In genomic region chr5:118708215-118708949, GRCm38 (mm10) we compare ENCODE assay signal across 9 mouse cellular contexts.
DNase-seq lines count a peak whose midpoint lies in the region; ATAC-seq and TF ChIP-seq lines count a peak whose summit lies in the region.
"Had no signal": no experiment of that assay in that cellular context is flagged by ENCODE, and none has a peak within 500 bp of the region (broad histone marks: within the 10 kb centered on the region; RNA-seq: fewer than 3 reads in every experiment).

No protein-coding gene starts in this region.

- TF ChIP-seq CTCF in hindbrain, postnatal 0 days (IDR thresholded peaks at IDR 0.05; ENCODE audit: low read depth): peak; percentile 91

- H3K36me3 ChIP-seq in forebrain, embryonic 14.5 days (ENCODE audit: control insufficient read depth, insufficient read depth, low read length): no peaks in the 10 kb centered on the region
- H3K36me3 ChIP-seq in hindbrain, postnatal 0 days (ENCODE audit: insufficient read depth, low read length): no peaks in the 10 kb centered on the region
- no peaks in the 10 kb centered on the region for H3K36me3 ChIP-seq in stomach, embryonic 16.5 days (ENCODE audit: control insufficient read depth, insufficient read depth, low read length)

- ATAC-seq in cerebellum, adult (ENCODE audit: insufficient number of reproducible peaks, low FRiP score, low TSS enrichment): no peak
- 0 out of 2 replicates have a peak, but pooled peaks have one; percentile 21 for ATAC-seq in forebrain, embryonic 14.5 days
- ATAC-seq in hindbrain, postnatal 0 days: 0 out of 2 replicates have a peak, but pooled peaks have one; percentile 42
- ATAC-seq in stomach, embryonic 16.5 days (ENCODE audit: insufficient read depth, low FRiP score): peak; percentile 73; the same call in 1 of the 2 replicates

- peak overlapping the region; percentile 13 for H3K9ac ChIP-seq in forebrain, embryonic 14.5 days (ENCODE audit: low read length)
- H3K9ac ChIP-seq in hindbrain, postnatal 0 days (replicated peaks; ENCODE audit: low read length): no peak overlapping the region
- no peak overlapping the region for H3K9ac ChIP-seq in stomach, embryonic 16.5 days (ENCODE audit: low read length)

- no peaks in the 10 kb centered on the region for H3K9me3 ChIP-seq in forebrain, embryonic 14.5 days (replicated peaks; ENCODE audit: control insufficient read depth, low read length)
- H3K9me3 ChIP-seq in hindbrain, postnatal 0 days (ENCODE audit: low read length): no peaks in the 10 kb centered on the region
- H3K9me3 ChIP-seq in stomach, embryonic 16.5 days (replicated peaks; ENCODE audit: control insufficient read depth, low read length): no peaks in the 10 kb centered on the region
- H3K9me3 ChIP-seq: megakaryocyte, embryonic 14.5 days had no signal

- peak; percentile 78 for DNase-seq in cerebellum, adult 11 months
- DNase-seq in c-Kit-positive CD71-positive TER-119-negative erythroid progenitor cells, embryonic 14.5 days (ENCODE audit: low read depth): peak; percentile 44
- DNase-seq in forebrain, embryonic 14.5 days (ENCODE audit: low spot score): peak; percentile 65
- DNase-seq in hindbrain, postnatal 0 days (ENCODE audit: low spot score): peak; percentile 78
- peak; percentile 54 to 68 for DNase-seq in left cerebral cortex, postnatal 14 days (ENCODE audit: low spot score in 2 of 2)
- peak; percentile 73 for DNase-seq in mesoderm, embryonic 11.5 days (ENCODE audit: low read depth, low spot score)

- H3K27ac ChIP-seq in forebrain, embryonic 14.5 days (ENCODE audit: low read depth, low read length): no peak overlapping the region
- H3K27ac ChIP-seq in hindbrain, postnatal 0 days: no peak overlapping the region
- no peak overlapping the region for H3K27ac ChIP-seq in stomach, embryonic 16.5 days (ENCODE audit: low read length)

- H3K4me3 ChIP-seq in forebrain, embryonic 14.5 days (ENCODE audit: low read depth, low read length): no peak overlapping the region
- no peak overlapping the region for H3K4me3 ChIP-seq in hindbrain, postnatal 0 days (ENCODE audit: low read length)
- no peak overlapping the region for H3K4me3 ChIP-seq in stomach, embryonic 16.5 days (replicated peaks; ENCODE audit: low read length)
- H3K4me3 ChIP-seq: megakaryocyte, embryonic 14.5 days had no signal

- no peak overlapping the region for H3K4me2 ChIP-seq in forebrain, embryonic 14.5 days (ENCODE audit: low read length)
- H3K4me2 ChIP-seq in hindbrain, postnatal 0 days (ENCODE audit: low read depth, low read length): no peak overlapping the region
- H3K4me2 ChIP-seq in stomach, embryonic 16.5 days (ENCODE audit: low read depth, low read length): no peak overlapping the region

- H3K4me1 ChIP-seq in forebrain, embryonic 14.5 days (ENCODE audit: control insufficient read depth, insufficient read depth, low read length): peaks cover 68% of the 10 kb centered on the region
- peaks cover 48% of the 10 kb centered on the region for H3K4me1 ChIP-seq in hindbrain, postnatal 0 days (ENCODE audit: insufficient read depth, low read length)
- H3K4me1 ChIP-seq in stomach, embryonic 16.5 days (ENCODE audit: control insufficient read depth, insufficient read depth, low read length): peaks cover 18% of the 10 kb centered on the region

- WGBS in forebrain, embryonic 14.5 days: 68% methylated on average over 16 of the region's 16 CpGs
- 55% methylated on average over 16 of the region's 16 CpGs for WGBS in hindbrain, postnatal 0 days
- 53% methylated on average over 16 of the region's 16 CpGs for WGBS in stomach, embryonic 16.5 days

- intact Hi-C loops in left cerebral cortex, postnatal 14 days (cut with DNase I): no loop called here

- no peaks in the 10 kb centered on the region for H3K27me3 ChIP-seq in forebrain, embryonic 14.5 days (replicated peaks; ENCODE audit: control insufficient read depth, insufficient read depth, low read length)
- H3K27me3 ChIP-seq in hindbrain, postnatal 0 days (ENCODE audit: insufficient read depth, low read length): no peaks in the 10 kb centered on the region
- no peaks in the 10 kb centered on the region for H3K27me3 ChIP-seq in stomach, embryonic 16.5 days (ENCODE audit: control insufficient read depth, insufficient read depth, low read length)
- H3K27me3 ChIP-seq: megakaryocyte, embryonic 14.5 days had no signal
